Mouse (Mus musculus): ENCODE measurements at regions not wholly inside any gene's neighbourhood (a gene's known extent, or its start where the extent isn't known, plus 50 kb on each side); places are given as distances from the start of the nearest gene placed in this dataset.

- 33% methylated on average over 2 of the region's 2 CpGs for WGBS
- Histone ChIP-seq H3K9ac (replicated peaks) (no peak overlapping the region), H3K4me2 (no peak overlapping the region), H3K4me1 (replicated peaks) (no peaks in the 10 kb centered on the region), H3K27ac (no peak overlapping the region), H3K36me3 (no peaks in the 10 kb centered on the region), H3K27me3 (no peaks in the 10 kb centered on the region), H3K9me3 (no peaks in the 10 kb centered on the region), H3K4me3 (replicated peaks) (no peak overlapping the region)
- no peak for ATAC-seq (ENCODE audit: insufficient number of reproducible peaks, insufficient read depth, low FRiP score, low TSS enrichment, low read depth)
These were observed 577.9 kb upstream of the N6amt1 start for GRCm38 (mm10) chr16:86776086-86776485.

DNA sequence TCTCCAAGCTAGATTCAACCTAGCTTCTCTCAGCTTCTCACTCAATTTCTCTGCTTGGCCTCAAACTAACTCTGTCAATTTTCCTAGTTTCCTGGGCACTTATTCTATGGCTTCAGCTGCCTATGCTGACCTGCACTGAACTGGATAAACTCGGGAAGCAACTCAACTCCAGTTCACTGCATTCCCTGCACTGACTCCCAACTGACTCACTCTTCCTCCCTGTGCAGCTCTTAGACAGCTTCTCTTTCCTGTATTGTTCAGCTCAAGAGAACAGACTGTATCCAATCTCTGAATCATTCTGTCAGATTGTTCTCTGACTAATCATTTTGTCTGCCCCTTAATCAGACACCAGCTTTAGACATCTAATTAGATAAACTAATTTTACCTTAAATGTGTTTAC is 581.4 kb upstream of the N6amt1 start:
- Histone ChIP-seq H3K9ac (replicated peaks) (no peak overlapping the region), H3K9me3 (no peaks in the 10 kb centered on the region), H3K27me3 (no peaks in the 10 kb centered on the region), H3K4me2 (no peak overlapping the region), H3K36me3 (no peaks in the 10 kb centered on the region), H3K27ac (no peak overlapping the region), H3K4me3 (replicated peaks) (no peak overlapping the region), H3K4me1 (replicated peaks) (no peaks in the 10 kb centered on the region)
- ATAC-seq (ENCODE audit: insufficient number of reproducible peaks, insufficient read depth, low FRiP score, low TSS enrichment, low read depth) = no peak
- WGBS = 32% methylated on average over 1 of the region's 1 CpGs

DNA sequence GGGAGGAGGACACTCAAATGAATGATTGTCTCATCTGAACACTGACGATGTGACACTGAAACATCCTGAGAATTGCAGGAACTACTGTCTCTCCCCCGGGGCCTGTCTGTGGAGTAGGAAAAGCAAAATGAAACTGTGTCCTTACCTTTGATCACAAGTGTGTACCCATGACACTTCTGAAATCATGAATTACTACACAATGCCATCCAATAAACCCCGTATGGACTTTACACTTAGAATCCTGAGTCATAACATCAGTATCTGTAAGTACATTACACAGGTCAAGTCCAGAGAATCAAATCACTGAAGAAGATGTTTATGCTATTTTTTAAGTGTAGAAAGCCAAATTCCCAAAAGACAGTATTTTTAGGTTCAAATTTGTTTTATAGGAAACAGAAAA is 585.1 kb upstream of the N6amt1 start:
- H3K36me3 ChIP-seq = no peaks in the 10 kb centered on the region
- H3K9ac ChIP-seq (replicated peaks) = no peak overlapping the region
- H3K4me2 ChIP-seq = no peak overlapping the region
- no peaks in the 10 kb centered on the region for H3K9me3 ChIP-seq
- no peak overlapping the region for H3K27ac ChIP-seq
- H3K4me3 ChIP-seq (replicated peaks) = no peak overlapping the region
- ATAC-seq (ENCODE audit: insufficient number of reproducible peaks, insufficient read depth, low FRiP score, low TSS enrichment, low read depth) = no peak
- no peaks in the 10 kb centered on the region for H3K4me1 ChIP-seq (replicated peaks)
- H3K27me3 ChIP-seq = no peaks in the 10 kb centered on the region
- 74% methylated on average over 3 of the region's 3 CpGs for WGBS

GRCm38 (mm10) chr16:86768355-86768754 is 585.6 kb upstream of the N6amt1 start:
- Histone ChIP-seq H3K27ac (no peak overlapping the region), H3K4me3 (replicated peaks) (no peak overlapping the region), H3K36me3 (no peaks in the 10 kb centered on the region), H3K4me1 (replicated peaks) (no peaks in the 10 kb centered on the region), H3K27me3 (no peaks in the 10 kb centered on the region), H3K9ac (replicated peaks) (no peak overlapping the region), H3K9me3 (no peaks in the 10 kb centered on the region), H3K4me2 (no peak overlapping the region)
- WGBS = 68% methylated on average over 3 of the region's 3 CpGs
- no peak for ATAC-seq (ENCODE audit: insufficient number of reproducible peaks, insufficient read depth, low FRiP score, low TSS enrichment, low read depth)

DNA sequence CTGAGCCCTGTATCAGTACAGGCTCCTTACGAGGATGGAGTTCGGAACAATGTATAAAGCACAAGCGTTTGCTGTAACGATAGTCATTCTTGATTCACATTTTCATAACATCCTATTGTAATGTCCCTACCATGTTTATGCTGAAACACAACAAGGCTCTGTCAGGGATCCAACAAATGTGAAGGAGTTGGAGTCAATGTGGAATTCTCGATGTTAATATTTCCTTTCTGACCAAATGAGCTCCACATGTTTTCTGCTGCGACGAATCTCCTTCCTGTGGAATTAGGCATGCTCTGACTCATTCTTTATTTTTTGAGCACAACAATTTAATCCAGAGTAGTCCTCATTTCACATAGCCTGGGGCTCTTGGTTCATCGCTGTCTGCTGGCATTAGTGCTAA is 588.0 kb upstream of the N6amt1 start:
- no peaks in the 10 kb centered on the region for H3K9me3 ChIP-seq
- 67% methylated on average over 8 of the region's 8 CpGs for WGBS
- no peaks in the 10 kb centered on the region for H3K4me1 ChIP-seq (replicated peaks)
- no peak overlapping the region for H3K9ac ChIP-seq (replicated peaks)
- H3K36me3 ChIP-seq = no peaks in the 10 kb centered on the region
- no peak for ATAC-seq (ENCODE audit: insufficient number of reproducible peaks, insufficient read depth, low FRiP score, low TSS enrichment, low read depth)
- no peak overlapping the region for H3K4me2 ChIP-seq
- peak overlapping the region; percentile 50; the same call in 1 of the 2 replicates for H3K27ac ChIP-seq
- no peaks in the 10 kb centered on the region for H3K27me3 ChIP-seq
- H3K4me3 ChIP-seq (replicated peaks) = no peak overlapping the region

DNA sequence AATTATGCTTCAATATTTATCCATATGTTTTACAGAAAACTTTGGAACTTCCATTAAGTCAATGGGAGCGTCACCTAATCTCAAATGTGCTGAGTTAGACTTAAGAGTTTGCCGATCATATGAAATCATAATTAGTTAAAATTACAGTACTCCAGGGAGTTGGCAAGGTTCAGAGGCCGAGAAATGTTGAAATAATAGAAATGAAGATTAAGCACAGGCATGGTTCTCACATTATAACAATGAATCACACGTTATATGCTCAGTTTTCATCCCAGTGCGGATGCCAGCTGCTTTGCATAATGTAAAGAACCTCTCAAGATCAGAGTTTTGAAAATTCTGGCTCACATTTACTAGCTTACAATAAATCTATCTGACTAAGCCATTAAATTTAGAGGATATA is 612.7 kb upstream of the N6amt1 start:
- Histone ChIP-seq H3K4me1 (replicated peaks) (no peaks in the 10 kb centered on the region), H3K36me3 (no peaks in the 10 kb centered on the region), H3K9me3 (no peaks in the 10 kb centered on the region), H3K4me3 (replicated peaks) (no peak overlapping the region), H3K4me2 (no peak overlapping the region), H3K27ac (no peak overlapping the region), H3K9ac (replicated peaks) (no peak overlapping the region), H3K27me3 (no peaks in the 10 kb centered on the region)
- no peak for ATAC-seq (ENCODE audit: insufficient number of reproducible peaks, insufficient read depth, low FRiP score, low TSS enrichment, low read depth)
- 68% methylated on average over 5 of the region's 5 CpGs for WGBS

- Histone ChIP-seq H3K9ac (replicated peaks) (no peak overlapping the region), H3K27me3 (no peaks in the 10 kb centered on the region), H3K27ac (no peak overlapping the region), H3K4me2 (no peak overlapping the region), H3K4me1 (replicated peaks) (no peaks in the 10 kb centered on the region), H3K9me3 (no peaks in the 10 kb centered on the region), H3K4me3 (replicated peaks) (no peak overlapping the region), H3K36me3 (no peaks in the 10 kb centered on the region)
- WGBS = 51% methylated on average over 5 of the region's 5 CpGs
- ATAC-seq (ENCODE audit: insufficient number of reproducible peaks, insufficient read depth, low FRiP score, low TSS enrichment, low read depth) = no peak
These were observed 634.8 kb upstream of the N6amt1 start for GRCm38 (mm10) chr16:86718982-86719771.

- Histone ChIP-seq H3K4me3 (replicated peaks) (no peak overlapping the region), H3K9ac (replicated peaks) (no peak overlapping the region), H3K36me3 (no peaks in the 10 kb centered on the region), H3K27me3 (no peaks in the 10 kb centered on the region), H3K4me2 (no peak overlapping the region), H3K4me1 (replicated peaks) (no peaks in the 10 kb centered on the region), H3K27ac (no peak overlapping the region), H3K9me3 (no peaks in the 10 kb centered on the region)
- no peak for ATAC-seq (ENCODE audit: insufficient number of reproducible peaks, insufficient read depth, low FRiP score, low TSS enrichment, low read depth)
- WGBS = 80% methylated on average over 7 of the region's 7 CpGs
These were observed 635.6 kb upstream of the N6amt1 start for GRCm38 (mm10) chr16:86718353-86718752.

DNA sequence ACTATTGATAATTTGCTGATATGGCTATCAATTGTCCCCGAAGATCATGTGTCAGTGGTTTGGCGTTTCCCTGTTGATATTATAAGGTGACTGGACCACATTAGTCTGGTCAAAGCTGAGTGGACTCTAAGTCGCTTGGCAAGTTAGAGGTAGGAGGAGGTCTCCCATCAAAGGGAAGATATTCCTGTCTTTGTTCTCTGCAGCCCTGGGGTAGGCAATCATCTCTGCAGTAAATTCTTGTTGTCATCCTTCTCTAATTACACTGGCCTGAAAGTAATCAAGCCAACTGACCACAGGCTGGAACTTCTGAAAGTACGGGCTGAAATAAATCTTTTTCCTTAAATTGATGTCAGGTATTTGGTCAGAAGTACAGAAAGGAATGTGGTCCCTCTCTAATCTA is 652.3 kb upstream of the N6amt1 start:
- no peak overlapping the region for H3K4me2 ChIP-seq
- H3K4me1 ChIP-seq (replicated peaks) = no peaks in the 10 kb centered on the region
- no peak for ATAC-seq (ENCODE audit: insufficient number of reproducible peaks, insufficient read depth, low FRiP score, low TSS enrichment, low read depth)
- H3K27me3 ChIP-seq = no peaks in the 10 kb centered on the region
- no peaks in the 10 kb centered on the region for H3K9me3 ChIP-seq
- no peak overlapping the region for H3K9ac ChIP-seq (replicated peaks)
- no peak overlapping the region for H3K4me3 ChIP-seq (replicated peaks)
- no peaks in the 10 kb centered on the region for H3K36me3 ChIP-seq
- WGBS = 13% methylated on average over 4 of the region's 4 CpGs
- no peak overlapping the region for H3K27ac ChIP-seq

GRCm38 (mm10) chr16:86694497-86694896 is 659.5 kb upstream of the N6amt1 start:
- H3K4me3 ChIP-seq (replicated peaks) = no peak overlapping the region
- no peak overlapping the region for H3K27ac ChIP-seq
- no peak overlapping the region for H3K9ac ChIP-seq (replicated peaks)
- ATAC-seq (ENCODE audit: insufficient number of reproducible peaks, insufficient read depth, low FRiP score, low TSS enrichment, low read depth) = no peak
- peaks cover 3% of the 10 kb centered on the region; the same call in 1 of the 2 replicates for H3K4me1 ChIP-seq (replicated peaks)
- H3K36me3 ChIP-seq = no peaks in the 10 kb centered on the region
- H3K9me3 ChIP-seq = no peaks in the 10 kb centered on the region
- H3K4me2 ChIP-seq = no peak overlapping the region
- 12% methylated on average over 3 of the region's 3 CpGs for WGBS
- H3K27me3 ChIP-seq = no peaks in the 10 kb centered on the region

DNA sequence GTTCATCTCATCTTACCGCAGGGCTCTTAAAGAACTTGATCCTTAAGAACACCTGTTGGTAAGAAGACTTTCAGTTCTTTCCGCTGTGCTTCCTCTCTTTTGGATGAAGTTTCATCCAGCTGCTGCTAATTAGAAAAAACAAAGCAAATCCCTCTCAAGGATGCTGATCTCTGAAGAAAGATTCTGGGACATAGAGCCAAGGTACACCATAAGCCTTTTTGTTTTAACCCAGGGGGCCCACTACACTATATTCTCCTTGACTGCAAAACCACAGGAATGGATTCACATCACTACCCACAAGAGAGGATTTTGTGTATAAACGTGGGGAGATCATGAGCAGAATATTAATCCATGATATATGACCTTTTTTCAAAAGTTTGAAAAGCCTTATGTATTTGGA is 694.8 kb upstream of the N6amt1 start:
- WGBS = 55% methylated on average over 3 of the region's 3 CpGs

DNA sequence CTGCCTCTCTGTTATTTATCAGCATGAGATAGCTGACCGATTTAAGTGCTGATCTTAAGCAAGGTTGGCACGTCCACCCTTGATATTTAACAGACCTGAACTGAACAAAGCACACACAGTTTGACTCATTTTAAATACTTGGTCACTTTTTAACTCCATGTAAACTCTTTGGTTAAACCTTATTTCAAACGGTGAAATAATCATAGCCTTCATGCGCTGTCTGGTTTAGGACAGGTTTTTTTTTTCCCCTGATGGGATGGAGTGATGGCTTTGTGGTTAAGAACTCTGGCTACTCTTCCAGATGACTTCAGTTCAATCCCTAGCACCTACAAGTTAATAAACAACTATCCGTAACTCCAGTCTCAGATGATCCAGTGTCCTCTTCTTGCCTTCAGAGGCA is 706.7 kb upstream of the N6amt1 start:
- ATAC-seq (ENCODE audit: insufficient number of reproducible peaks, insufficient read depth, low FRiP score, low TSS enrichment, low read depth) = no peak

More for the DNA sequence above, 694.8 kb upstream of the N6amt1 start:
- no peak for ATAC-seq (ENCODE audit: insufficient number of reproducible peaks, insufficient read depth, low FRiP score, low TSS enrichment, low read depth)
- H3K9ac ChIP-seq (replicated peaks) = no peak overlapping the region
- no peak overlapping the region for H3K27ac ChIP-seq
- no peaks in the 10 kb centered on the region for H3K36me3 ChIP-seq
- no peak overlapping the region for H3K4me2 ChIP-seq
- no peaks in the 10 kb centered on the region for H3K27me3 ChIP-seq
- no peaks in the 10 kb centered on the region for H3K9me3 ChIP-seq
- H3K4me1 ChIP-seq (replicated peaks) = no peaks in the 10 kb centered on the region
- no peak overlapping the region for H3K4me3 ChIP-seq (replicated peaks)

More for the DNA sequence above, 706.7 kb upstream of the N6amt1 start:
- no peak overlapping the region for H3K4me2 ChIP-seq
- WGBS = 84% methylated on average over 5 of the region's 5 CpGs
- H3K27me3 ChIP-seq = no peaks in the 10 kb centered on the region
- H3K27ac ChIP-seq = no peak overlapping the region
- H3K4me1 ChIP-seq (replicated peaks) = no peaks in the 10 kb centered on the region
- H3K9me3 ChIP-seq = no peaks in the 10 kb centered on the region
- no peak overlapping the region for H3K9ac ChIP-seq (replicated peaks)
- no peaks in the 10 kb centered on the region for H3K36me3 ChIP-seq
- H3K4me3 ChIP-seq (replicated peaks) = no peak overlapping the region
